7 mouse cellular contexts compared by ENCODE assay signal in the genomic region with DNA sequence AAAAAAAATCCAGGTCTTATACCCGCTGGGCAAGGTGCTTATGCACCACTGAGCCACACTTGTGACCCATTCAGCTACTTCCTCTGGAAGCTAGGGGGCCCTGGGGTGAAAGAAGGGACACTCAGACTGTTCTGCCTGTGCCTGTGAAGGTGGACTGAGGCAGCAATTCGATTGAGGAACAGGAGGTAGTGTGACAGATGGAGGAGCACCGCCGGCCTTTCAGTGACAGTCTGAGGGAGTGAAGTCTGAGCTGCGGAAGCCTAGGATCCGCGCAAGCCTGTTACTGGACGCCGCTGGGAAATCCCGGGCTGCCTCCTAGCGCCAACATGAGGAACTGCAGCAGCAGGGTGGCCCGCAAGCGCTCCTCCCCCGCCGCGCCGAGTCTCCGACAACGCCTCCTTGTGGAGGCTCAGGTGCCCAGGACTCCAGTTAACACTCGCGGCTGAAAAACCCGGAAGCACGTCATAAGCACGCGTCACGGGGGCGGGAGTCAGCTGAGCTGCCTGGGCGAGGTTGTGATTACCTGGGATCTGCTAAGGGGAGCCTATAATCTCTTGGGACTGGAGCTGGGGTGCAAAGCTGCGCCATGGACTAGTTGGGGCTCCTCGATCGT. TPM values are rescaled to one million over a fixed set of nuclear protein-coding genes. Genes with fewer than 3 reads are reported as not detected.
A peak's percentile ranks its signal among the peaks of the same experiment; 100 is the strongest.
DNase-seq lines count a peak whose midpoint lies in the region; ATAC-seq lines count a peak whose summit lies in the region.

A gene (plus strand): TSS at position 471 of the 613 bp plus-strand sequence.

- peaks cover 14% of the 10 kb centered on the region for H3K4me1 ChIP-seq in intestine, embryonic 15.5 days (replicated peaks)
- peaks cover 20% of the 10 kb centered on the region for H3K4me1 ChIP-seq in midbrain, embryonic 10.5 days

- H3K4me3 ChIP-seq in intestine, embryonic 15.5 days (replicated peaks), result peak within 1 kb of the TSS; percentile 55
- peak within 1 kb of the TSS; percentile 81 for H3K4me3 ChIP-seq in midbrain, embryonic 10.5 days

- H3K27me3 ChIP-seq in intestine, embryonic 15.5 days (replicated peaks), result no peaks in the 10 kb centered on the region
- peaks cover 8% of the 10 kb centered on the region for H3K27me3 ChIP-seq in midbrain, embryonic 10.5 days (ENCODE audit: low read depth, poor library complexity, severe bottlenecking)

- peak within 1 kb of the TSS; percentile 74 for H3K4me2 ChIP-seq in intestine, embryonic 15.5 days (replicated peaks)

- intact Hi-C loops in gastrocnemius, postnatal 36 days (cut with DNase I), result loop anchor here (1.0 to 10.0 kb wide), 2 partner anchors 37 to 254 kb away; a partner anchor contains a TSS
- intact Hi-C loops in left cerebral cortex, postnatal 25 days (cut with DNase I), result loop anchor here (1.0 kb wide), 2 partner anchors 38 to 80 kb away; a partner anchor contains a TSS

- peaks cover 18% of the 10 kb centered on the region for H3K36me3 ChIP-seq in intestine, embryonic 15.5 days
- peaks cover 35% of the 10 kb centered on the region for H3K36me3 ChIP-seq in midbrain, embryonic 10.5 days

- peak; percentile 98 for DNase-seq in adrenal gland, adult 2 months
- DNase-seq in embryo, embryonic 11.5 days (ENCODE audit: low read depth, low spot score), result peak; percentile 97
- peak; percentile 96 for DNase-seq in gastrocnemius, postnatal 36 days
- peak; percentile 99 for DNase-seq in left cerebral cortex, postnatal 25 days (ENCODE audit: low spot score in 2 of 2)
- peak; percentile 98 for DNase-seq in midbrain, embryonic 10.5 days (ENCODE audit: low spot score)
- peak; percentile 97 for DNase-seq in right cerebral cortex, postnatal 4 days

- peak within 1 kb of the TSS; percentile 66 for H3K9ac ChIP-seq in intestine, embryonic 15.5 days

- peak within 1 kb of the TSS; percentile 25; the same call in 1 of the 2 replicates for H3K27ac ChIP-seq in intestine, embryonic 15.5 days
- peak within 1 kb of the TSS; percentile 79 for H3K27ac ChIP-seq in midbrain, embryonic 10.5 days (replicated peaks)

- H3K9me3 ChIP-seq in intestine, embryonic 15.5 days, result no peaks in the 10 kb centered on the region
- no peaks in the 10 kb centered on the region for H3K9me3 ChIP-seq in midbrain, embryonic 10.5 days (replicated peaks)

- ATAC-seq in intestine, embryonic 15.5 days, result peak; percentile 96

- WGBS in intestine, embryonic 15.5 days, result 2% methylated on average over 31 of the region's 31 CpGs
- under 1% methylated on average over 31 of the region's 31 CpGs for WGBS in midbrain, embryonic 10.5 days

RNA-seq across cellular contexts. Expression of the gene that starts here (rescaled TPM):
- 10 to 100 TPM; 21.2 to 22.0 TPM for total RNA-seq in adrenal gland, adult 2 months (2021)
- 27.6 and 30.1 TPM in 2 replicates for polyA plus RNA-seq in adrenal gland, adult 2 months (2012; rRNA removed)
- 1 to 10 TPM; 9.0 to 9.2 TPM for total RNA-seq in gastrocnemius, postnatal 36 days (2021)
- polyA plus RNA-seq in intestine, embryonic 15.5 days (2015; fragmentation: Nextera tagmentation; extraction: Ambion mirVana), result 20.9 and 22.5 TPM in 2 replicates
- 10 to 100 TPM; 48.4 to 48.9 TPM for total RNA-seq in left cerebral cortex, postnatal 25 days (2021)
- 23.1 and 27.5 TPM in 2 replicates for polyA plus RNA-seq in midbrain, embryonic 10.5 days (2016; fragmentation: Nextera tagmentation; extraction: Ambion mirVana)

Comparison
In these comparisons a context has a peak if more than half of its experiments do, and no peak if none do; other contexts are left out.
1. Peak in every context shown above with its lines: DNase-seq, ATAC-seq, H3K4me3 ChIP-seq and H3K27ac ChIP-seq.